8 mouse cellular contexts compared by ENCODE assay signal in the genomic region with DNA sequence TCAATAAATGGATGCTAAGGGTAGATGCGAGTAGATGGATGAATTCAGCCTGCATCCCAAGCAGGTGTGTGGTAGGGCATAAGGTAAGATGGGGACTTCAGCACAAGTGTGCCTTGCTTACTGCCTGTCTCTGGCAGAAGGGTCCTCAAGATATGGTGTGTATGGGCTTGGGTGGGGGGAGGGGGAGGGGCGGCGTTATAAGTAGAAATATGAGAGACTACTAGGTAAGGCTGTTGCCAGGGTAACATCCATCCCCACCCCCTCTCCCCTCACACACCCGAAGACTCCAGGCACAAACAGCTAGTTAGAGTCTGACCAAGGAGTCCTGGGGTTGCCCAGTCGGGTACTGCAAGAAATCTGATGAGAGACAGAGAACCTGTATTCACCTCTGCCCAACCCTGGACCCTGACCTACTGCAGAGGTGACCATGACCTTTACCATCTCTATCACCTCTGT.
DNase-seq lines count a peak whose midpoint lies in the region; ATAC-seq and TF ChIP-seq lines count a peak whose summit lies in the region.

No protein-coding gene starts in this region.

- no peak overlapping the region for H3K27ac ChIP-seq in heart, embryonic 14.5 days (replicated peaks in 1 of 2; ENCODE audit: control insufficient read depth in 1 of 2, insufficient read depth in 1 of 2, low read depth in 2 of 2, low read length in 2 of 2)
- H3K27ac ChIP-seq in embryonic facial prominence, embryonic 10.5 days (replicated peaks), result peak overlapping the region; percentile 79
- no peak overlapping the region for H3K27ac ChIP-seq in hindbrain, embryonic 14.5 days
- H3K27ac ChIP-seq in midbrain, embryonic 14.5 days (replicated peaks; ENCODE audit: low read depth, low read length), result no peak overlapping the region
- no peak overlapping the region for H3K27ac ChIP-seq in gastrocnemius, adult 2 months

- H3K4me1 ChIP-seq in heart, embryonic 14.5 days (ENCODE audit: control insufficient read depth in 2 of 2, insufficient read depth in 2 of 2, low read length in 2 of 2), result peaks cover 7 to 15% of the 10 kb centered on the region in 2 experiments
- peaks cover 24% of the 10 kb centered on the region for H3K4me1 ChIP-seq in embryonic facial prominence, embryonic 10.5 days
- peaks cover 4% of the 10 kb centered on the region for H3K4me1 ChIP-seq in hindbrain, embryonic 14.5 days (replicated peaks; ENCODE audit: control insufficient read depth, insufficient read depth, low read length)
- H3K4me1 ChIP-seq in midbrain, embryonic 14.5 days (ENCODE audit: control insufficient read depth, insufficient read depth, low read length), result peaks cover 6% of the 10 kb centered on the region; the same call in 1 of the 2 replicates

- no peaks in the 10 kb centered on the region for H3K9me3 ChIP-seq in heart, embryonic 14.5 days (ENCODE audit: control insufficient read depth, low read length)
- H3K9me3 ChIP-seq in embryonic facial prominence, embryonic 10.5 days, result no peaks in the 10 kb centered on the region
- no peaks in the 10 kb centered on the region for H3K9me3 ChIP-seq in hindbrain, embryonic 14.5 days (ENCODE audit: control insufficient read depth, low read length)
- H3K9me3 ChIP-seq in midbrain, embryonic 14.5 days (ENCODE audit: control insufficient read depth, low read length), result no peaks in the 10 kb centered on the region

- intact Hi-C loops in heart, postnatal 10 days (cut with DNase I), result no loop called here
- intact Hi-C loops in gastrocnemius, adult 2 months (cut with DNase I), result no loop called here

- TF ChIP-seq CTCF in gastrocnemius, adult 2 months (IDR thresholded peaks at IDR 0.05), result no peak

- no peak for DNase-seq in heart, postnatal 10 days
- DNase-seq in embryonic facial prominence, embryonic 10.5 days (ENCODE audit: low spot score), result peak; percentile 32
- no peak for DNase-seq in hindbrain, embryonic 14.5 days (ENCODE audit: low spot score)
- peak; percentile 37 for DNase-seq in midbrain, embryonic 14.5 days
- no peak for DNase-seq in gastrocnemius, postnatal 10 days
- DNase-seq in adipocyte (ENCODE audit: low spot score), result no peak
- no peak for DNase-seq in gastrocnemius, adult 2 months

- H3K4me3 ChIP-seq in heart, embryonic 14.5 days (ENCODE audit: control insufficient read depth in 1 of 2, insufficient read depth in 1 of 2, low read depth in 1 of 2, low read length in 2 of 2), result peak overlapping the region in 1 of 2 experiments; percentile 37; a peak in 2 of 4 replicates
- peak overlapping the region; percentile 62 for H3K4me3 ChIP-seq in embryonic facial prominence, embryonic 10.5 days
- H3K4me3 ChIP-seq in hindbrain, embryonic 14.5 days (replicated peaks; ENCODE audit: low read length), result peak overlapping the region; percentile 41
- H3K4me3 ChIP-seq in midbrain, embryonic 14.5 days (replicated peaks; ENCODE audit: low read depth, low read length), result peak overlapping the region; percentile 40
- H3K4me3 ChIP-seq in gastrocnemius, adult 2 months, result no peak overlapping the region

- H3K9ac ChIP-seq in heart, embryonic 14.5 days (ENCODE audit: low read length), result peak overlapping the region; percentile 46
- H3K9ac ChIP-seq in hindbrain, embryonic 14.5 days, result peak overlapping the region; percentile 57
- H3K9ac ChIP-seq in midbrain, embryonic 14.5 days (replicated peaks; ENCODE audit: low read length), result peak overlapping the region; percentile 47; the same call in 1 of the 2 replicates

- WGBS in heart, embryonic 14.5 days, result 32% methylated on average over 5 of the region's 5 CpGs
- WGBS in embryonic facial prominence, embryonic 10.5 days, result 32% methylated on average over 5 of the region's 5 CpGs
- WGBS in hindbrain, embryonic 14.5 days, result 40% methylated on average over 5 of the region's 5 CpGs
- 32% methylated on average over 5 of the region's 5 CpGs for WGBS in midbrain, embryonic 14.5 days

- peak; percentile 17; the same call in 1 of the 2 replicates for ATAC-seq in heart, embryonic 14.5 days (ENCODE audit: insufficient number of reproducible peaks, insufficient read depth, low FRiP score, low read depth)
- peak; percentile 57; the same call in 1 of the 2 replicates for ATAC-seq in hindbrain, embryonic 14.5 days (ENCODE audit: low FRiP score)
- ATAC-seq in midbrain, embryonic 14.5 days (ENCODE audit: low FRiP score, low TSS enrichment), result peak; percentile 43

- no peaks in the 10 kb centered on the region for H3K27me3 ChIP-seq in heart, embryonic 14.5 days (ENCODE audit: control insufficient read depth, insufficient read depth, low read length)
- H3K27me3 ChIP-seq in embryonic facial prominence, embryonic 10.5 days (replicated peaks; ENCODE audit: low read depth, poor library complexity, severe bottlenecking), result peaks cover 10% of the 10 kb centered on the region; the same call in 1 of the 2 replicates
- H3K27me3 ChIP-seq in hindbrain, embryonic 14.5 days (ENCODE audit: control insufficient read depth, insufficient read depth, low read length), result 0 out of 2 replicates have a peak, but pooled peaks cover 5% of the 10 kb centered on the region
- H3K27me3 ChIP-seq in midbrain, embryonic 14.5 days (ENCODE audit: control insufficient read depth, insufficient read depth, low read length), result no peaks in the 10 kb centered on the region

- H3K4me2 ChIP-seq in heart, embryonic 14.5 days (ENCODE audit: low read length), result peak overlapping the region; percentile 81
- peak overlapping the region; percentile 90 for H3K4me2 ChIP-seq in hindbrain, embryonic 14.5 days (replicated peaks)
- H3K4me2 ChIP-seq in midbrain, embryonic 14.5 days (ENCODE audit: low read length), result peak overlapping the region; percentile 80

- no peaks in the 10 kb centered on the region for H3K36me3 ChIP-seq in heart, embryonic 14.5 days (ENCODE audit: control insufficient read depth, insufficient read depth, low read length)
- no peaks in the 10 kb centered on the region for H3K36me3 ChIP-seq in embryonic facial prominence, embryonic 10.5 days (replicated peaks)
- no peaks in the 10 kb centered on the region for H3K36me3 ChIP-seq in hindbrain, embryonic 14.5 days (replicated peaks; ENCODE audit: control insufficient read depth, insufficient read depth)
- H3K36me3 ChIP-seq in midbrain, embryonic 14.5 days (ENCODE audit: control insufficient read depth, insufficient read depth, low read length), result no peaks in the 10 kb centered on the region

Comparison
In these comparisons a context has a peak if more than half of its experiments do, and no peak if none do; other contexts are left out.
1. DNase-seq: peak in embryonic facial prominence, embryonic 10.5 days (single experiment) and midbrain, embryonic 14.5 days (single experiment); none in heart, postnatal 10 days (0 of 2), hindbrain, embryonic 14.5 days (single experiment), gastrocnemius, postnatal 10 days (single experiment), adipocyte (single experiment) and gastrocnemius, adult 2 months (single experiment).
2. Peak in every context shown above with its lines, with median percentiles within 50 percentile points of each other: ATAC-seq, H3K4me2 ChIP-seq and H3K9ac ChIP-seq.